Mouse (Mus musculus) liver, adult 2 months (tissue): Measurements from ENCODE around the gene Auts2. TPM values are rescaled to one million over a fixed set of nuclear protein-coding genes. Genes with fewer than 3 reads are reported as not detected.

Source experiments
- DNase-seq: peaks from one replicate; pipeline ENCODE4 v3.0.0-alpha.2; 2011; ENCODE audit warnings: low read depth, low spot score; ENCODE audit errors: extremely low read depth
- H3K27ac ChIP-seq: fragments of 200-500 bp; replicated peaks from 2 replicates; pipeline ENCODE4 v1.5.1; 2012; ENCODE audit warnings: low read depth, mild to moderate bottlenecking, control low read depth, inconsistent platforms, low read length; ENCODE audit not compliant: insufficient read depth
- H3K27me3 ChIP-seq: fragments of 200-500 bp; 2 replicates; pipeline ENCODE4 v1.6.1; 2012; ENCODE audit warnings: mild to moderate bottlenecking, moderate library complexity, low read length, inconsistent platforms; ENCODE audit not compliant: control insufficient read depth, insufficient read depth
- H3K36me3 ChIP-seq: fragments of 200-500 bp; 2 replicates; pipeline ENCODE4 v1.6.1; 2012; ENCODE audit warnings: low read length, inconsistent platforms; ENCODE audit not compliant: control insufficient read depth, insufficient read depth
- H3K4me1 ChIP-seq: fragments of 200-500 bp; 2 replicates; pipeline ENCODE4 v1.6.1; 2011; ENCODE audit warnings: low read length; ENCODE audit not compliant: control insufficient read depth, insufficient read depth
- H3K4me3 ChIP-seq: fragments of 200-500 bp; 2 replicates; pipeline ENCODE4 v1.5.1; 2011; ENCODE audit warnings: low read depth, mild to moderate bottlenecking, control low read depth, low read length, moderate library complexity; ENCODE audit not compliant: insufficient read depth
- H3K79me2 ChIP-seq: fragments of 200-500 bp; 2 replicates; pipeline ENCODE4 v1.6.1; 2012; ENCODE audit warnings: inconsistent platforms, mild to moderate bottlenecking, low read length, moderate library complexity; ENCODE audit not compliant: control insufficient read depth, insufficient read depth
- H3K9ac ChIP-seq: fragments of 200-500 bp; 2 replicates; pipeline ENCODE4 v1.6.1; 2012; ENCODE audit warnings: low read depth, mild to moderate bottlenecking, control low read depth, inconsistent platforms, low read length
- CTCF ChIP-seq: fragments of 200-500 bp; IDR thresholded peaks from 2 replicates; pipeline ENCODE4 v1.5.1; 2011; ENCODE audit warnings: low read depth, low read length, control low read depth
- POLR2A ChIP-seq: fragments of 200-500 bp; IDR thresholded peaks from 2 replicates; pipeline ENCODE4 v1.6.1; 2011; ENCODE audit warnings: low read length, control low read depth; ENCODE audit not compliant: insufficient read depth; ENCODE audit errors: extremely low read depth
- WGBS: fragments of 180-500 bp; shearing (Covaris S2); methylation state at CpG from one replicate; pipeline ENCODE4 v1.1.7; 2018; 5-methylcytosine and 5-hydroxymethylcytosine counted together
- polyA plus RNA-seq: library from polyadenylated mRNA; depleted of rRNA; stranded (reverse); fragments of >200 nt; gene quantifications from 2 replicates; pipeline ENCODE4 v1.2.3, GENCODE M21; 2012
- total RNA-seq: library from RNA; depleted of rRNA; stranded (reverse); fragments of >200 nt; gene quantifications from 2 replicates; pipeline ENCODE4 v1.2.3, GENCODE M21; 2014

The Auts2 gene
- total and polyA plus RNA-seq, 2 experiments: 0.37 to 0.51 TPM

GRCm38 (mm10) chr5:132509464-132509885 is 33.7 kb downstream of the Auts2 start:
- WGBS: 76% methylated on average over 9 of the region's 9 CpGs
- H3K79me2 ChIP-seq: no peaks in the 10 kb centered on the region

GRCm38 (mm10) chr5:132504893-132505292 is 38.3 kb downstream of the Auts2 start:
- no peaks in the 10 kb centered on the region for H3K36me3 ChIP-seq
- TF ChIP-seq CTCF (no peak), POLR2A (no peak)
- 90% methylated on average over 1 of the region's 1 CpGs for WGBS

More at GRCm38 (mm10) chr5:132509464-132509885, 33.7 kb downstream of the Auts2 start:
- no peaks in the 10 kb centered on the region for H3K27me3 ChIP-seq
- H3K9ac ChIP-seq: no peak overlapping the region
- H3K4me3 ChIP-seq: no peak overlapping the region
- H3K4me1 ChIP-seq: no peaks in the 10 kb centered on the region
- no peak for DNase-seq
- no peak for TF ChIP-seq CTCF
- no peak for TF ChIP-seq POLR2A
- no peak overlapping the region for H3K27ac ChIP-seq
- no peaks in the 10 kb centered on the region for H3K36me3 ChIP-seq

GRCm38 (mm10) chr5:132503431-132503830 is 39.7 kb downstream of the Auts2 start:
- Histone ChIP-seq H3K27me3 (no peaks in the 10 kb centered on the region), H3K27ac (no peak overlapping the region), H3K4me1 (no peaks in the 10 kb centered on the region), H3K4me3 (no peak overlapping the region), H3K79me2 (no peaks in the 10 kb centered on the region), H3K36me3 (no peaks in the 10 kb centered on the region), H3K9ac (no peak overlapping the region)
- peak; percentile 2 for DNase-seq
- TF ChIP-seq POLR2A (no peak), CTCF (no peak)
- 95% methylated on average over 2 of the region's 2 CpGs for WGBS

More at GRCm38 (mm10) chr5:132504893-132505292, 38.3 kb downstream of the Auts2 start:
- H3K4me1 ChIP-seq: no peaks in the 10 kb centered on the region
- no peak for DNase-seq
- no peak overlapping the region for H3K4me3 ChIP-seq
- H3K27me3 ChIP-seq: no peaks in the 10 kb centered on the region
- H3K79me2 ChIP-seq: no peaks in the 10 kb centered on the region
- no peak overlapping the region for H3K9ac ChIP-seq
- no peak overlapping the region for H3K27ac ChIP-seq

- DNase-seq: no peak
- no peaks in the 10 kb centered on the region for H3K36me3 ChIP-seq
- H3K4me1 ChIP-seq: no peaks in the 10 kb centered on the region
- no peak overlapping the region for H3K4me3 ChIP-seq
- 67% methylated on average over 5 of the region's 5 CpGs for WGBS
- no peaks in the 10 kb centered on the region for H3K79me2 ChIP-seq
- H3K9ac ChIP-seq: no peak overlapping the region
- H3K27me3 ChIP-seq: no peaks in the 10 kb centered on the region
- TF ChIP-seq POLR2A: no peak
- TF ChIP-seq CTCF: no peak
- H3K27ac ChIP-seq: no peak overlapping the region
These were observed 41.1 kb downstream of the Auts2 start for GRCm38 (mm10) chr5:132502036-132502435.

- H3K79me2 ChIP-seq: no peaks in the 10 kb centered on the region
- no peak overlapping the region for H3K9ac ChIP-seq
- no peak overlapping the region for H3K27ac ChIP-seq
- 41% methylated on average over 3 of the region's 3 CpGs for WGBS
- H3K27me3 ChIP-seq: no peaks in the 10 kb centered on the region
- no peaks in the 10 kb centered on the region for H3K36me3 ChIP-seq
- no peaks in the 10 kb centered on the region for H3K4me1 ChIP-seq
- TF ChIP-seq POLR2A: no peak
- no peak for TF ChIP-seq CTCF
- H3K4me3 ChIP-seq: no peak overlapping the region
- DNase-seq: no peak
These were observed 42.3 kb downstream of the Auts2 start for GRCm38 (mm10) chr5:132500817-132501231.

GRCm38 (mm10) chr5:132498896-132499295 is 44.2 kb downstream of the Auts2 start:
- no peak for TF ChIP-seq POLR2A
- no peaks in the 10 kb centered on the region for H3K36me3 ChIP-seq
- DNase-seq: no peak
- no peaks in the 10 kb centered on the region for H3K27me3 ChIP-seq
- H3K9ac ChIP-seq: no peak overlapping the region
- no peaks in the 10 kb centered on the region for H3K79me2 ChIP-seq
- 80% methylated on average over 2 of the region's 2 CpGs for WGBS
- H3K4me3 ChIP-seq: no peak overlapping the region
- no peaks in the 10 kb centered on the region for H3K4me1 ChIP-seq
- H3K27ac ChIP-seq: no peak overlapping the region
